In the genomic region with DNA sequence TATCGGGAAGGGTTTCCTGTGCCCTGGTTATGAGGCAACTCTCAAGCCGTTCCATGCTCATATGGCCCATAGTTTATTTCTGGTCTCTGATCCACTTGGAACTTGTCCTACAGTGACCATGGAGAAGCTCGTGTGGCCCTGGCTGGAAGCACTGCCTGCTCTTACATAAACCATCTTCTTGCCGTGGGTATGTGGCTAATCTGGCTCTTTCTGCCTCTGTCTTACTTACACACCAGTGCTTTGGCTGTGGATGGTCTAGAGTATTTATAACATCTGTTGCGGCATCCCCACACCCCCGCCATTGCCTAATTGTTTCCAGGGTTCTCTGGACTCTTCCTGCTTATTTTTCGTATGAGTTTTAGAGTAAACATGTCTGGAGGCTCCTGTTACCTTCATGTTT, we compare ENCODE assay signal across 15 mouse cellular contexts. TPM values are rescaled to one million over a fixed set of nuclear protein-coding genes. Genes with fewer than 3 reads are reported as not detected.
DNase-seq lines count a peak whose midpoint lies in the region; ATAC-seq lines count a peak whose summit lies in the region.
"Had no signal": no experiment of that assay in that cellular context is flagged by ENCODE, and none has a peak within 500 bp of the region (broad histone marks: within the 10 kb centered on the region; RNA-seq: fewer than 3 reads in every experiment).

No protein-coding gene starts in this region.

- peak overlapping the region; percentile 12; the same call in 1 of the 2 replicates for H3K27ac ChIP-seq in lung, embryonic 15.5 days
- H3K27ac ChIP-seq in embryonic facial prominence, embryonic 15.5 days (replicated peaks): peak overlapping the region; percentile 77
- peak overlapping the region; percentile 46; the same call in 1 of the 2 replicates for H3K27ac ChIP-seq in stomach, embryonic 15.5 days
- H3K27ac ChIP-seq in hindbrain, embryonic 11.5 days (ENCODE audit: low read depth, low read length): no peak overlapping the region
- H3K27ac ChIP-seq: hindbrain, embryonic 10.5 days had no signal

- H3K9ac ChIP-seq in lung, embryonic 15.5 days: no peak overlapping the region
- no peak overlapping the region for H3K9ac ChIP-seq in embryonic facial prominence, embryonic 15.5 days
- no peak overlapping the region for H3K9ac ChIP-seq in stomach, embryonic 15.5 days
- H3K9ac ChIP-seq in hindbrain, embryonic 11.5 days (ENCODE audit: low read depth, low read length): no peak overlapping the region
- H3K9ac ChIP-seq: forebrain, postnatal 0 days; liver, postnatal 0 days had no signal

- peaks cover 4% of the 10 kb centered on the region; the same call in 1 of the 2 replicates for H3K4me1 ChIP-seq in lung, embryonic 15.5 days
- peaks cover 31% of the 10 kb centered on the region for H3K4me1 ChIP-seq in embryonic facial prominence, embryonic 15.5 days
- peaks cover 4% of the 10 kb centered on the region for H3K4me1 ChIP-seq in stomach, embryonic 15.5 days
- H3K4me1 ChIP-seq in hindbrain, embryonic 11.5 days (replicated peaks; ENCODE audit: control insufficient read depth, insufficient read depth, low read length): no peaks in the 10 kb centered on the region
- H3K4me1 ChIP-seq: hindbrain, embryonic 10.5 days had no signal

- no peak overlapping the region for H3K4me3 ChIP-seq in lung, embryonic 15.5 days
- H3K4me3 ChIP-seq in embryonic facial prominence, embryonic 15.5 days (replicated peaks): no peak overlapping the region
- no peak overlapping the region for H3K4me3 ChIP-seq in stomach, embryonic 15.5 days (replicated peaks)
- no peak overlapping the region for H3K4me3 ChIP-seq in hindbrain, embryonic 11.5 days (ENCODE audit: low read depth, low read length)
- H3K4me3 ChIP-seq: hindbrain, embryonic 10.5 days had no signal

- no peaks in the 10 kb centered on the region for H3K27me3 ChIP-seq in lung, embryonic 15.5 days
- no peaks in the 10 kb centered on the region for H3K27me3 ChIP-seq in embryonic facial prominence, embryonic 15.5 days
- no peaks in the 10 kb centered on the region for H3K27me3 ChIP-seq in stomach, embryonic 15.5 days (replicated peaks)
- H3K27me3 ChIP-seq in hindbrain, embryonic 11.5 days (ENCODE audit: control insufficient read depth, insufficient read depth, low read length): no peaks in the 10 kb centered on the region

- H3K9me3 ChIP-seq in lung, embryonic 15.5 days: no peaks in the 10 kb centered on the region
- no peaks in the 10 kb centered on the region for H3K9me3 ChIP-seq in embryonic facial prominence, embryonic 15.5 days (replicated peaks)
- no peaks in the 10 kb centered on the region for H3K9me3 ChIP-seq in stomach, embryonic 15.5 days
- H3K9me3 ChIP-seq in hindbrain, embryonic 11.5 days (ENCODE audit: control insufficient read depth, low read length): no peaks in the 10 kb centered on the region
- H3K9me3 ChIP-seq: hindbrain, embryonic 10.5 days had no signal

- WGBS in lung, embryonic 15.5 days: 47% methylated on average over 7 of the region's 7 CpGs
- 27% methylated on average over 7 of the region's 7 CpGs for WGBS in embryonic facial prominence, embryonic 15.5 days
- 65% methylated on average over 7 of the region's 7 CpGs for WGBS in stomach, embryonic 15.5 days
- 76% methylated on average over 7 of the region's 7 CpGs for WGBS in hindbrain, embryonic 11.5 days

- no peak for ATAC-seq in lung, embryonic 15.5 days (ENCODE audit: borderline replicate concordance, extremely low read depth, low FRiP score, low TSS enrichment)
- ATAC-seq in embryonic facial prominence, embryonic 15.5 days (ENCODE audit: insufficient number of reproducible peaks, low FRiP score, low TSS enrichment, low read depth): peak; percentile 68; the same call in 1 of the 2 replicates
- no peak for ATAC-seq in stomach, embryonic 15.5 days (ENCODE audit: insufficient read depth, low FRiP score, low read depth)
- no peak for ATAC-seq in hindbrain, embryonic 11.5 days (ENCODE audit: low FRiP score)
- ATAC-seq: forebrain, postnatal 0 days; inflammation-experienced regulatory T-cells, adult 6 months; liver, postnatal 0 days had no signal

- H3K36me3 ChIP-seq in lung, embryonic 15.5 days: no peaks in the 10 kb centered on the region
- H3K36me3 ChIP-seq in embryonic facial prominence, embryonic 15.5 days: no peaks in the 10 kb centered on the region
- H3K36me3 ChIP-seq in stomach, embryonic 15.5 days: no peaks in the 10 kb centered on the region
- no peaks in the 10 kb centered on the region for H3K36me3 ChIP-seq in hindbrain, embryonic 11.5 days (ENCODE audit: control insufficient read depth, insufficient read depth, low read length)
- H3K36me3 ChIP-seq: hindbrain, embryonic 10.5 days had no signal

- DNase-seq in gastrocnemius, postnatal 25 days: peak; percentile 44
- DNase-seq in gastrocnemius, postnatal 10 days: no peak
- no peak for DNase-seq in lung, postnatal 25 days (ENCODE audit: low spot score)
- no peak for DNase-seq in hindbrain, embryonic 11.5 days (ENCODE audit: low spot score)
- no peak for DNase-seq in right cerebral cortex, adult 18-20 months
- DNase-seq: cerebellum, adult 9-11 months; forebrain, postnatal 0 days; liver; liver, postnatal 0 days; thymus, postnatal 25 days had no signal

- no peak overlapping the region for H3K4me2 ChIP-seq in lung, embryonic 15.5 days
- H3K4me2 ChIP-seq in embryonic facial prominence, embryonic 15.5 days (replicated peaks): no peak overlapping the region
- H3K4me2 ChIP-seq in stomach, embryonic 15.5 days: no peak overlapping the region
- H3K4me2 ChIP-seq in hindbrain, embryonic 11.5 days (replicated peaks; ENCODE audit: low read depth, low read length): no peak overlapping the region

RNA-seq across cellular contexts. Expression of gene Col6a1, which starts 26.2 kb away (rescaled TPM):
- total RNA-seq in gastrocnemius, postnatal 25 days (2021): 100 to 1,000 TPM in 1 of 2 experiments, 10 to 100 TPM in 1; 89.8 to 102 TPM
- 100 to 1,000 TPM; 336 to 400 TPM for total RNA-seq in gastrocnemius, postnatal 10 days (2021)
- 284 and 300 TPM in 2 replicates for polyA plus RNA-seq in lung, embryonic 15.5 days (2015; fragmentation: Nextera tagmentation; extraction: Ambion mirVana)
- polyA plus RNA-seq in embryonic facial prominence, embryonic 15.5 days (2015; fragmentation: Nextera tagmentation; extraction: Ambion mirVana): 419 and 472 TPM in 2 replicates
- polyA plus RNA-seq in stomach, embryonic 15.5 days (2015; fragmentation: Nextera tagmentation; extraction: Ambion mirVana): 326 and 336 TPM in 2 replicates
- polyA plus RNA-seq in hindbrain, embryonic 11.5 days (2014; fragmentation: Nextera tagmentation; extraction: Ambion mirVana): 15.7 and 16.7 TPM in 2 replicates
- polyA plus RNA-seq: inflammation-experienced regulatory T-cells, adult 6 months had no signal

Comparison
In these comparisons a context has a peak if more than half of its experiments do, and no peak if none do; other contexts are left out.
1. RNA of gene Col6a1, which starts 26.2 kb away (polyA plus RNA-seq): 419 to 472 TPM in embryonic facial prominence, embryonic 15.5 days, 326 to 336 TPM in stomach, embryonic 15.5 days and 284 to 300 TPM in lung, embryonic 15.5 days; 15.7 to 16.7 TPM in hindbrain, embryonic 11.5 days; every median in the first group is over 10 times any median in the second.